Mouse (Mus musculus): ENCODE results near the gene Dcx. TPM values are rescaled to one million over a fixed set of nuclear protein-coding genes. Genes with fewer than 3 reads are reported as not detected.

Dcx gene
- polyA plus RNA-seq, 1 experiment from 2014 or later, result 233 TPM

Small RNA genes lying within 50 kb of the gene (microRNA-seq; reads per million reads assigned to microRNA genes)
- not detected for gene Gm47298

Other genes starting within 250 kb of the Dcx start
- 2.1 and 2.2 TPM in 2 replicates for gene Capn6, start 105.9 kb downstream of the Dcx start, polyA plus RNA-seq (2014; fragmentation: Nextera tagmentation; extraction: Ambion mirVana)
- 0.41 and 0.51 TPM in 2 replicates for gene A730046J19Rik, start 220.4 kb upstream of the Dcx start, polyA plus RNA-seq (2014; fragmentation: Nextera tagmentation; extraction: Ambion mirVana)

Data from forebrain, embryonic 14.5 days (tissue).